Mouse (Mus musculus) gastrocnemius, adult 2 months (tissue): ENCODE measurements around the gene Dcps. TPM values are rescaled to one million over a fixed set of nuclear protein-coding genes. Genes with fewer than 3 reads are reported as not detected.
A peak's percentile ranks its signal among the peaks of the same experiment; 100 is the strongest.

Experiments used
- DNase-seq: peaks from one replicate; pipeline ENCODE4 v3.0.0; 2022
- H3K27ac ChIP-seq: fragments of 200-600 bp; 2 replicates; pipeline ENCODE4 v1.8.1; 2022; ENCODE audit warnings: mild to moderate bottlenecking
- H3K4me3 ChIP-seq: fragments of 200-600 bp; 2 replicates; pipeline ENCODE4 v1.8.1; 2022; ENCODE audit warnings: mild to moderate bottlenecking, moderate library complexity
- CTCF ChIP-seq: fragments of 200-600 bp; IDR thresholded peaks from 2 replicates; pipeline ENCODE4 v1.8.1; 2022; ENCODE audit warnings: antibody characterized with exemption, mild to moderate bottlenecking, moderate library complexity
- intact Hi-C: fragments of 180-260 bp; cut with DNase I; formaldehyde crosslinking; loops from one replicate; pipeline ENCODE4 v1.15.1; 2025
- total RNA-seq, 2 experiments: library from RNA; stranded (reverse); gene quantifications; 2 replicates each; pipeline ENCODE4 v1.2.3; 2021

The Dcps gene
- total RNA-seq, 2 experiments from 2014 or later, result 7.7 to 8.4 TPM

DNA sequence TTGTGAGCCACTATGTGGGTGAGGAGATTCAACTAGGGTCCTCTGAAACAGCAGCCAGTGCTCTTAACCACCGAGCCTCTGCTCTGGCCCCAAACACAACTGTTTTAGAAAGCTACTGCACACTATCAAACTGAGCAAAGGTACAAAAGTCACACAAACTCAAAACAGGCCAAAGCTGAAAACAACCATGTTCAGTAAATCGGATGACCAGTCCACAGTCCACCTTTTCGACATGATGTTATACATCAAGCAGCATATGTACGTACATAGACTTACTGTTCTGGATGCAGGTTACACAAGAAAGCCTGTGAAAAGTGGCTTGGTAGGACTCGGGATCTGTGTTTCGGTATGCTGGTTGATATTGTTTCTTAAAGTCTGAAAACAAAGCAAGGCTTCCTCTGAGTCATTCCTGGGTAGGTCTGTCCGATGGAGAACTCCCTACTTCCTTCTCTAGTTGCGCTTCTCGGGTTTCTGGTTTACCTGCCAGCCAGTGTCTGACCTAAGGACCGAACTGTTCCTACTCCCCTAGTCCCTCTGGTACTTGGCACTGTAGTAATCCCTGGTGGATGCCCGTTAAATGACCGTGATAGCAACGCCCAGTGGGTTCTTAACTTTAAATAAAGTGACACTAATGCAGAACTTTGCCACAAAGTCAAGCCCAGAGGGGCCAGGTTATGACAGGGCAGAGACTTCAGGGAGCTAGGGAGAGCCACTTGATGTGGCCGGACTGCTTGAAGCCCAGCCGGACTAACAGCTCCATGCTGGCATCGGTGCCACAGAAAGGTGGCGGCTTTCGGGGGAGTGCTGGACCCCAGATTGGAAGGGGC lies 23.3 kb upstream of the Dcps start:
- Histone ChIP-seq H3K27ac (peak overlapping the region; percentile 96), H3K4me3 (peak overlapping the region; percentile 96)
- intact Hi-C loops, result loop anchor here (5.0 kb wide), 1 partner anchor 38 kb away; no protein-coding TSS in a partner anchor
- DNase-seq, result peak; percentile 72
- TF ChIP-seq CTCF, result no peak

GRCm38 (mm10) chr9:35198351-35198750 lies 22.5 kb upstream of the Dcps start:
- peak; percentile 46 for DNase-seq
- no peak for TF ChIP-seq CTCF
- peak overlapping the region; percentile 96 for H3K4me3 ChIP-seq
- intact Hi-C loops, result loop anchor here (5.0 kb wide), 1 partner anchor 39 kb away; no protein-coding TSS in a partner anchor
- peak overlapping the region; percentile 96 for H3K27ac ChIP-seq

DNA sequence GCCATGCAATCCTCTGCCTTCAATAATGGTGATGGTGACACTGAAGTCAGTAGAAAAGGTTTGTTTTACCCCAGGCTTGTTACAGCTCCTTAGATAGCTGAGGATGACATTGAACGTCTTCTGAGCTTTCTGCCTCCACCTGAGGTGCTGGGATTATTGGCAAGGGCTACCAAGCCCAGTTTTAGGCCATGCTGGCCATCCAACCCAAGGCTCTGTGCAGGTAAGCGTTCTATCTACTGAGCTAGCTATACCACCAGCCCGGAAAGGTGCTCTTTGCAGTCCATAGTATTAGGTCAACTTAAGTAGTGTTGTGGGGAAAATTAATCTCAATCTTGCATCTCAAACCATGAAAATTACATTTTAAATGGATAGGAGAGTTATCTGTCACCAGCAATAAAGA lies 21.8 kb upstream of the Dcps start:
- no peak for TF ChIP-seq CTCF
- intact Hi-C loops, result loop anchor here (5.0 kb wide), 1 partner anchor 40 kb away; no protein-coding TSS in a partner anchor
- H3K4me3 ChIP-seq, result peak overlapping the region; percentile 96
- H3K27ac ChIP-seq, result peak overlapping the region; percentile 96
- DNase-seq, result no peak

- TF ChIP-seq CTCF, result no peak
- Histone ChIP-seq H3K4me3 (no peak overlapping the region), H3K27ac (no peak overlapping the region)
- intact Hi-C loops, result no loop called here
- no peak for DNase-seq
Observed at GRCm38 (mm10) chr9:35194048-35194447, 18.2 kb upstream of the Dcps start.

- Histone ChIP-seq H3K4me3 (no peak overlapping the region), H3K27ac (no peak overlapping the region)
- DNase-seq, result no peak
- intact Hi-C loops, result no loop called here
- TF ChIP-seq CTCF, result no peak
Observed at GRCm38 (mm10) chr9:35192983-35193542, 17.2 kb upstream of the Dcps start.

GRCm38 (mm10) chr9:35188700-35189099 lies 12.8 kb upstream of the Dcps start:
- no peak for TF ChIP-seq CTCF
- intact Hi-C loops, result no loop called here
- DNase-seq, result peak; percentile 44
- no peak overlapping the region for H3K4me3 ChIP-seq
- H3K27ac ChIP-seq, result peak overlapping the region; percentile 83; the same call in 1 of the 2 replicates

- intact Hi-C loops, result no loop called here
- no peak for TF ChIP-seq CTCF
- DNase-seq, result peak; percentile 65
- Histone ChIP-seq H3K27ac (peak overlapping the region; percentile 83), H3K4me3 (no peak overlapping the region)
Observed at GRCm38 (mm10) chr9:35187351-35187903, 11.6 kb upstream of the Dcps start.

DNA sequence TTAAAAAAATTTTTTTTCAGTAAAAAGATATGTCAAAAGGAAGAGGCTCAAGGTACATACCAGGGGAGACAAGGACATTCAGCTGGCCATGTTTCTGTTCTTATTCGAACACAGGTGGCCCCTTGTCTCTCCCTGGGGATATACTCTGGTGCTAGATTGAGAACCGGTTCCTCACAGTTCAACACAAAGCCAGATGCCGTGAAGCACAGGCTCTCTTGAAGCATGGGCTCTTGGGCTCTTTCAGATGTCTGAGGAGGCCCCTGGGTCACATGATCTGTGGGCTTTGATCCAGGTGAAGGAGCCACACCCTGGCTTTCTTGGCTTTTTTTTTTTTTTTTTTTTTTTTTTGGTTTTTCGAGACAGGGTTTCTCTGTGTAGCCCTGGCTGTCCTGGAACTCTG lies 10.6 kb upstream of the Dcps start:
- TF ChIP-seq CTCF, result no peak
- DNase-seq, result no peak
- no peak overlapping the region for H3K4me3 ChIP-seq
- no peak overlapping the region for H3K27ac ChIP-seq
- intact Hi-C loops, result no loop called here

DNA sequence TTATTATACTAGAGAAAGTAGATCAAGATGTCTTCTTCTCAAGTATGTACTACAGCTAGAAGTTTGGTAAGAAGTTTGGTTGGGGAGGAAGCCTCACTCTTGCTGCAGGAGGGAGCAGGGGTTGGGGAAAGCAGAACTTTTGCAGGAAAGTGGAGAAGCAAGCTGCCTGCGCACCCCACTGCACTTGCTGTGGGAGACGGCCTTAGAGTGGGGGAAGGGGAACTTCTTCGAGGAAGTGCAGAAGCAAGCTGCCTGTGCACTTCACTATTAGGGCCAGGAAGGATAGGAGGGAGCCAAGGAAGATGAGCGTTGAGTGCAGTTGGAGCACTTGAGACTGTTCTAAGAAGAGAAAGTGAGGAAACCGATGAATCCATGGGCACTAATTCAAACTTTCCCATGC lies 7.5 kb upstream of the Dcps start:
- DNase-seq, result no peak
- Histone ChIP-seq H3K4me3 (no peak overlapping the region), H3K27ac (peak overlapping the region; percentile 72; the same call in 1 of the 2 replicates)
- intact Hi-C loops, result no loop called here
- TF ChIP-seq CTCF, result no peak

DNA sequence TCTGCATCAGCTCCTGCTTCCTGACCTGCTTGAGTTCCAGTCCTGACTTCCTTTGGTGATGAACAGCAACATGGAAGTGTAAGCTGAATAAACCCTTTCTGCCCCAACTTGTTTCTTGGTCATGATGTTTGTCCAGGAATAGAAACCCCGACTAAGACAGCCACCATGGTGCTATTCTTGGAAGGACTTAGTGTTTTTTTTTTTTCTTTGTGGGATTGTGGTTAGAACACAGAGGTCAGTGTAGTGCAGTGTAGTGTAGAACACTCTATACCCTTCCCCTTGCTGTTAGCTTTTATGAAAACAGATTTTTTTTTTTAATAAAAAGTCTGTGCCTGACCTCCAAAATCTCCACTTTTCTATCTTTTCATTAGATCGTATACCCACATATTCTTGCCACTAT lies 7.0 kb upstream of the Dcps start:
- intact Hi-C loops, result no loop called here
- DNase-seq, result no peak
- H3K27ac ChIP-seq, result peak overlapping the region; percentile 72
- H3K4me3 ChIP-seq, result no peak overlapping the region
- TF ChIP-seq CTCF, result no peak

DNA sequence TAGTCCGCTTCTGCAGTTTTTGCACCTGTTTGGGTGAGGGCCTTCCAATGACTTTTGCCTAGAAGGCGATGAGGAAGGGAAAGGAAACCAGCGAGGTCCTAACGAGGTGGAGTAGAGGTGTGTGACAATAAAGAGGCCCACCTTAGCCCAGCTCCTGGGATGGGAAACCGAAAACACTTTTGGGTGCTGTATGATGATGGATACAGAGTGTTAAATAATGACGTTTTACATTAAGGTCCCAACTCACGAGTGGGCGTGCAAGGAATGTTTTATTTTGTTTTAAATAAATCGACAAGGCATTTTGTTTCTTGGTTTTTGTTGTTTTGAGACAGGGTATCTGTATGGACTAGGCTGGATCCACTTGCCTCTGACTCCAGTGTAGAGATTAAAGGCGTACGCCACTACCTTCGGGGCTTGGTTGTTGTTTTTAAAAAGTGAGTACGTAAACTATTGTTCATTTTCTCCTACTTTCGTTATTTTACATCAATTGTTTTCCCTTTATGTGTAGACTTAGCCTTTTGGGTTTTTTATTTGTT lies 331 bp upstream of the Dcps start:
- peak overlapping the region; percentile 91 for H3K27ac ChIP-seq
- no peak for TF ChIP-seq CTCF
- DNase-seq, result no peak
- intact Hi-C loops, result no loop called here
- peak overlapping the region; percentile 90 for H3K4me3 ChIP-seq

DNA sequence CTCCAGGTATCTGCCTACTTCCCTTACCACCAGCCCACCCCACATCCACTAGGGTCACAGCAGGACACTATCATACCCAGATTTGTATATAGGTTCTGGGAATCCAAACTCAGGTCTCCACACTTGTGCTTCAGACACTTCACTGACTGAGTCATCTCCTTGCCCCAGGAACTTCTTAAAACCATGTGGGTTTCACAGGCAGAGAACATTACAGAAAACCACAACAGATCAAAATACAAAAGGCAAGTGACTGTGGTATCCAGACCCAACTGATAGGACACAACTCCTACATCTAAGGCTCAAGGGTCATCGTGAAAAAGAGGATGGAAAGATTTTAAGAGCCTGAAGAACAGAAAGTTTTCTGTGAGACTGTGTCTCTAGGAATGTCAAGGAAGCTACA lies 2.5 kb downstream of the Dcps start:
- Histone ChIP-seq H3K4me3 (no peak overlapping the region), H3K27ac (no peak overlapping the region)
- no peak for DNase-seq
- TF ChIP-seq CTCF, result no peak
- intact Hi-C loops, result no loop called here

GRCm38 (mm10) chr9:35170071-35170470 lies 5.8 kb downstream of the Dcps start:
- Histone ChIP-seq H3K27ac (no peak overlapping the region), H3K4me3 (no peak overlapping the region)
- DNase-seq, result no peak
- no peak for TF ChIP-seq CTCF
- intact Hi-C loops, result no loop called here
